Mouse (Mus musculus) gastrocnemius, postnatal 36 days (tissue): Measurements from ENCODE around the gene Ina. TPM values are rescaled to one million over a fixed set of nuclear protein-coding genes. Genes with fewer than 3 reads are reported as not detected.
"Not testable (repeated sequence)": the region's sequence is repeated elsewhere in the genome, so short reads cannot be mapped to it uniquely, and the experiment has no call there.

Experiments used
- DNase-seq, 2 experiments: peaks; one replicate each; pipeline ENCODE4 v3.0.0; 2022
- intact Hi-C: fragments of 180-260 bp; cut with DNase I; formaldehyde crosslinking; loops from one replicate; pipeline ENCODE4 v1.15.1; 2025
- total RNA-seq, 2 experiments: library from RNA; stranded (reverse); gene quantifications; 2 replicates each; pipeline ENCODE4 v1.2.3; 2021

Gene Ina
- total RNA-seq, 2 experiments from 2014 or later = not detected

DNA sequence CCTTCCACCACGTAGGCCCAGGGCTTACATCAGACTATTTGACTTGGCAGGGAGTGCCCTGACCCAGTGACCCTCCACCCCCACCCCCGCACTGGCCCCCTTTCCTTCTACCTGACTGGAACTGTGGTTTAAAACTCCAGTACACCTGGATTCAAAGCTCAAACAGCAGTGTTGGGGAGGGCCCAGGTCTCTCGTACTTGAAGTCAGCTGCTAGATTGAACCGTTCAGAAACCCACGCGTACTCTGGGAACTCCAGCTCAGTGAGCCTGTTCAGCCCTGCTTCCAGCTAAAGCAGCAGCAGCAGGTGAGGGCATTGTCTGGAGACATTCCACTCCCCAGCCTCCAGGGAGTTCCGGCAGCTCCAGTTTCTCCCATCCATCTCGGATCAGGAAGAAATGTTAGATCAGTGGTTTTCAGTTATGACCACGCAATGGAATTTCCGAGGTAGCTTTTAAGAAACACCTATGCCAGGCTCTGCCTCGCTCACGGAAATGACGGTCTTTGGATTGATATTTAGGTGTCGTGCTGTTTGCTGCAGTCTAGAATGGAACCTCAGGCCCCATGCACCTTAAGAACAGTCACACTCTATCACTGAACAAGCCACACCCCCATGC is 31.0 kb upstream of the Ina start:
- no peak for DNase-seq
- intact Hi-C loops = no loop called here

DNA sequence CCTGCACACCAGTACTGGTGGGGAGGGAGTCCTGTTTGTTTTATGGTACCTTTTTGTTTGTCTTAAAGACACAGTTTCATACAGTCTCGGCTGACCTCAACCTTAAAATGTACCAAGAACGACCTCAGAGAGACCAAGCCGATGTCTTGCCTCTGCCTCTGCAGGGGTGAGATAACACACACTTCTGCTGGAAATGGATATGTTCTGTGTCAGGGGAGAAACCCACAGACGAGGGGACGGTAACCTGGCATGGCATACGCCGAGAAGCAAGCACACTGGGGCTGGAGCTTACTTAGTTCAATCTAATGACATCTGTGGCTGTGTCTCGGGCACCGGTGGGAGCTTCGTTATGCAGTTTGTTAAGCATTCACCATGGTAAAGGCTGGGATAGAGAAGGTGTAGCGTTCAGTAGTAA is 30.5 kb upstream of the Ina start:
- intact Hi-C loops = no loop called here
- DNase-seq = no peak

DNA sequence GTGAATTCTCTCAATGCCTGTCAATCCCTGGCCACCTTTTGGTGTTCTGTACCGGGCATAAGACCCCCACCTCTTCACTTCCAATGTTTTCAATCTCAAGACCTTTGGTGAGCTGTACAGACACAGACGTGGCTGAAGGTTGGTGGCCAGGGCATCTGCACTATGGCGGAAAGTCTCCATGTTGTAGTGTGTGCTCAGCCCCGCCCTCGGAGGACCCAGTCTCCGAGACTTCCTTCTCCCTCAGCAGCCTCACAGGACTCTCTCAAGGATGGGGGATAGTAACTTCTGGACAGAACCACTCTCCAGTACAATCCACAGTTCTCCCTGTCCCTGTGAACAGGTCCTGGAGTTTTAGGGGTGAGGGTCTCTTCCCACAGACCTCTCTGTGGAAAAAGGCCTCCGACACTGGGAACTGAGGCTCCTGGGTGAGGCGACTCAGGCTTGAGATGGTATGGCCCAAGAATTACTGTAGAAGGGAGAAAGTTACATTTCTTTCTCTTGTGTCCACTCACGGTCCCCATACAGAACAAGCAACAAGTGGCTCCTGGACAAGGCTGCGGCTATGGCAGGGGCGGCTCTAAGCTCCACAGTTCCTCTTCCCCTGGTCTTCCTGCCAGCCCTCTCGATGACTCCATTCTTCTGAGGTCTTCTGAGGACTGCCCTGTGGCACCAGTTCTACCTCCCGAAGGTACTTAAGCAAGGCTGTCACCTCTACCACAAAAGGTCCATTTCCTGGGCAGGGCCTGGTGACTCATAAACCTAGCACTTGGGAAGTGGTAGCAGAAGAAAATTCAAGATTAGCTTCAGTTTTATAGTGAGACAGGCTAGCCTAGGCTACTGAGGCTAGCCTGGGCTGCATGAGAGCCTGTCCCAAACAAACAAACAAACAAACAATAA is 29.5 kb upstream of the Ina start:
- no peak for DNase-seq
- intact Hi-C loops = no loop called here

DNA sequence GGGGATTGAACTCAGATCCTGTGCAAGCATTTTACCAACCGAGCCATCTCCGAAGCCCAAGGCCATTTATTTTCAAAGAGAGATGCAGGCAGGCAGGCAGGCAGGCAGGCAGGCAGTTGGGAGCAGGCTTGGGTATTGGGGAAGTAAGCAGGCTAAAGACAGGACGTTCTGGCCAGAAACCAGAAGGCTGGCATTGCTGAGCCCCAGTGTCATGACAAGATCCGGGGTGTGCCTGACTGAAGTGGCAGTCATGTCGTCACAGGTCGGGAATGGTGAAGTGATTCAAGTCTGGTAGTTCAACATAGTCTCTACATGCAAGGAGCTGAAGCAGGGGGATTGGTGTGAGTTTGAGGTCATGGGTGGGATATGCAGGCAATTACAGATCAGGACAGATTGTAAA is 26.9 kb upstream of the Ina start:
- DNase-seq = no peak
- intact Hi-C loops = no loop called here

DNA sequence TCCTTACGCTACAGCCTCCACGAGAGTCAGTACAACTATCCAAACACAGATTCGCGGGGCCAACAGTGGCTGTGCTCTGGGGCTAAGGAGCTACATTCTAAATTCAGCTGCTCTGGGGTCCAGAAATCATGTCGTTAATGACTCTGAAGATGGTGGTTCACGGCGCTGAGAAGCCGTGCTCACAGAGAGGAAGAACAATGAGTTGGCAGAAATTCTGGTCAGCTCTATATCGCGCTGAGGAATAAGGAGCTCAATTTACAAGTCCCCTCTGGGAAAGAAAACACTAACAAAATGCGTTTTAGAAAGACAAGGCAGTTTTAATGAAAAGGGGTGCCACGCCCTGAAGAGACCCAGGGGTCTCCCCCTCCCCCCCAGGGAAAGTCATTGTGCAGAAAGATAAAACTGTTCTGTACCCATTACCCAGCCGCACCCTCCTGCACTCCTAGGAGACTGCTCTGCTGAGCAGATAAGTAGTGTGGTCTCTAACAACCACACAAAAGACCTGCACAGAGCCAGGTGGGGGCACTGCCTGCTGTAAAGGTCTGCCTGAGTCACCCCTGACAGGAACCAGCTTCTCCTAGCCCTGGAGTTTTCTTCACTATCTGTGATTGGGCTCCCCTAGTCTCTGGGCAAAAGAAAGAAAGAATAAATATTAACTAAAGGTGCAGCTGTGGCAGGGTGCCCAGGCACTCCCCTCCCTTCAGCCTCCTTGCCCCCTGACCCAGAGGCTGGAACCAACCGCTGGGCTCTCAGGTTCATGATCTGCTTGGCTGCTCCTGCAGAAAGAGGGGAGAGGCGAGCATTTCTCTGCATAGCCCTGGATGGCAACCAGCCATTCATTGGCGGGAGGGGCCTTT is 26.0 kb upstream of the Ina start:
- intact Hi-C loops = no loop called here
- no peak for DNase-seq

DNA sequence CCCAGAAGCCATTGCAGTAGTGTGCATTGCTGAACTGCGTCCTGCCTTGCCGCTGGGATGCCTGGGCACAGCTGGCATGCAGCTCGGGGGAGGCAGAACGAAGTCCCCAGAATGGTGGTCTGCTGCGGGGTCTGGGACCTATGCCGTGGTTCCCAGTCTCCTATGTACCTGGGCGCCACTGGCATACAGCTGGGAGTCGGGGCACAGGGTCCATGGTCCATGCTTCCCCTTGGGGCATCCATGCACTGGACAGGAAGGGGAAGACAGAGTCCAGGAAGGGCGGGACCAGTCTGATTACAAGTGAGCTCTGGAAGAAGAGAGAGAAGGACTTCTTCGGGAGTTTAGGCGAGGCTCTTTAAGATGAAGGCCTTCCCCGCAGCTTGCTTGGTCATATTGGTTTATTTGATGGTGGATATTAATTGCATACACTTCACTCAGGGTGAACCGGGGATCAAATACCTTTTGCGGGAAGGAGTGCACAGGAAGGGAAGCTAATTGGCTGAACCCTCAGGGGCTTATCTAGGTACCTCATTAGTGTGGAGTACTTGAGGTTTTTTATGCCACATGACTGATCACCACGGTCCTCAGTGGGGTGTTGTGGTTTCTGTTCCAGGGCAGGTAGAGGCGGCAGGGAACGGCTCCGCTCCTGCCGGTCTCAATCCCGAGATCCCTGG is 24.9 kb upstream of the Ina start:
- DNase-seq = no peak
- intact Hi-C loops = loop anchor here (5.0 kb wide), 1 partner anchor 227 kb away; the partner anchor contains the start of gene Cnnm2

DNA sequence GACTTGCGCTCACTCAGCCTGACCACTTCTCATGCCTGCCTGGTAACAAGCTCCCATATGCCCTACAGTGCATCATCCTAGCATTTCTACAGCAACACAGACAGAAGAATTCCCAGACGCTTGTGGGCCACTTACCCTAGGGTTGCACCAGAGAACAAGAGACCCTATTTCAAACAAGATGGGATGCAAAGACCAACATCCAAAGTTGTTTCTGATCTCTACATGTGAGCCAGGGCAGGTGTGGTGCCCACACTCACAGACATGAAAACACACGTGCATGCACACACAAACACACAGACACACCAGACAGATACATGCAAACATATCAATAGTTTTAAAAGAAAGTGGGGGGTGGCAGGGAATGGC is 24.4 kb upstream of the Ina start:
- no peak for DNase-seq
- intact Hi-C loops = loop anchor here (5.0 kb wide), 1 partner anchor 228 kb away; the partner anchor contains the start of gene Cnnm2

DNA sequence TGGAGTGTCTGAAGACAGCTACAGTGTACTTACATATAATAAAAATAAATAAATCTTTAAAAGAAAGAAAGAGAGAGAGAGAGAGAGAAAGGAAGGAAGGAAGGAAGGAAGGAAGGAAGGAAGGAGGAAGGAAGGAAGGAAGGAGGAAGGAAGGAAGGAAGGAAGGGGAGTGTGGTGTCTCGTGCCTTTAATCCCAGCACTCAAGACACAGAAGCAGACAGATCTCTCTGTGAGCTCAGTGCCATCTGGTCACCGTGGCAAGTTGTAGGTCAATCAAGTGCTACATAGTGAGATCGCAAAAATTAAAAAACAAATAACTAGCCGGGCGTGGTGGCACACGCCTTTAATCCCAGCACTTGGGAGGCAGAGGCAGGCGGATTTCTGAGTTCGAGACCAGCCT is 23.9 kb upstream of the Ina start:
- DNase-seq = not testable (repeated sequence)

DNA sequence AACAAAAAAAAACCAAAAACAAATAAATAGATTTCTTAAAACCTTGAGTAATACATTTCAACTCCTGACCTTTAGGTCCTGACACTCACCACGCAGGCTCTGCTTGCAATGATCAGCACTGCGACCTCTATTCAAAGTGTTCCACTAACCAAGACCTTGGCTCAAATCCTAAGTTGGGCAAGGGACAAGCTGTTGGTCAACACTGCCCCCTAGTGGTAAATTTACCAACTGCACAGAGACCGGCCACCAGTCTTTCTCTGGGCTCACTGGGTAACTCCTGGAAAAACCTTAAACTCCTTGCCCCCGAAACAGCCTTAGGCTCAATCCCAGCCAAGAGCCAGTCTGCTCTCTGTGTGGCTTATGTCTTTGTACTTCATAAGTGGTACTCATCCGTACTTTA is 23.4 kb upstream of the Ina start:
- peak; percentile 76 for DNase-seq

More for the DNA sequence above, 23.9 kb upstream of the Ina start:
- intact Hi-C loops = loop anchor here (1.0 to 5.0 kb wide), 2 partner anchors 114 to 228 kb away; partner anchors contain the start of gene Cnnm2

DNA sequence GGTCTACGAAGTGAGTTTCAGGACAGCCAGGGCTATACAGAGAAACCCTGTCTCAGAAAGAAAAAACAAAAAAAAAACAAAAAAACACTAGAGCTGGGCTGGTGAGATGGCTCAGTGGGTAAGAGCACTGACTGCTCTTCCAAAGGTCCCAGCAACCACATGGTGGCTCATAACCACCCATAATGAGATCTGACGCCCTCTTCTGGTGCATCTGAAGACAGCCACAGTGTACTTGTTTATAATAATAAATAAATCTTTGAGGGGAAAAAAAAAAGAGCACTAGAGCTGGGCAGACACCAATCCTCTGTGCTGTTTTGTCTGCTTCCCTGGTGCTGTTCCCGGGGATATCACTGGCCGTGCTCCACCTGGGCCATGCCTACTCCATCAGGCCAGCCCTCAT is 22.2 kb upstream of the Ina start:
- not testable (repeated sequence) for DNase-seq
- intact Hi-C loops = loop anchor here (5.0 kb wide), 1 partner anchor 230 kb away; the partner anchor contains the start of gene Cnnm2

More for the DNA sequence above, 23.4 kb upstream of the Ina start:
- intact Hi-C loops = loop anchor here (1.0 to 5.0 kb wide), 2 partner anchors 115 to 229 kb away; partner anchors contain the start of gene Cnnm2

DNA sequence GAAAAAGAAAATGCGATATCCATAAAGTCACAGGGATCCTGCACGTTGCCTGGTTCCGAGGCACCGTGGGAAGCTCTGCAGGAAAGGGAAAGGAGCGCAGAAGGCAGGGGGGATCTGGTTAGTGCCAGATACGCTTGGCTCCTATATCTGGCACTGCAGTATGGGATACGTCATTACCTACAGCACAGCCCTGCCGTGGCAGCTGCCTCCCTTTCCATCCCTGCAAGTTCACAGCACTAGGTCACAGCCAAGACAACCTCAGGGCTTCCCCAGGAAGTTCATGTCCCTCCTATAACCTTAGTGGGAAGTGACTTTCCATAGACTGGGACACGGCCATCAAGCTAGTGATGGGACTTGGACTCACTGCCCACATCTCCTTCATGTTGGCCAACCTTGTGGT is 18.4 kb upstream of the Ina start:
- intact Hi-C loops = no loop called here
- no peak for DNase-seq

DNA sequence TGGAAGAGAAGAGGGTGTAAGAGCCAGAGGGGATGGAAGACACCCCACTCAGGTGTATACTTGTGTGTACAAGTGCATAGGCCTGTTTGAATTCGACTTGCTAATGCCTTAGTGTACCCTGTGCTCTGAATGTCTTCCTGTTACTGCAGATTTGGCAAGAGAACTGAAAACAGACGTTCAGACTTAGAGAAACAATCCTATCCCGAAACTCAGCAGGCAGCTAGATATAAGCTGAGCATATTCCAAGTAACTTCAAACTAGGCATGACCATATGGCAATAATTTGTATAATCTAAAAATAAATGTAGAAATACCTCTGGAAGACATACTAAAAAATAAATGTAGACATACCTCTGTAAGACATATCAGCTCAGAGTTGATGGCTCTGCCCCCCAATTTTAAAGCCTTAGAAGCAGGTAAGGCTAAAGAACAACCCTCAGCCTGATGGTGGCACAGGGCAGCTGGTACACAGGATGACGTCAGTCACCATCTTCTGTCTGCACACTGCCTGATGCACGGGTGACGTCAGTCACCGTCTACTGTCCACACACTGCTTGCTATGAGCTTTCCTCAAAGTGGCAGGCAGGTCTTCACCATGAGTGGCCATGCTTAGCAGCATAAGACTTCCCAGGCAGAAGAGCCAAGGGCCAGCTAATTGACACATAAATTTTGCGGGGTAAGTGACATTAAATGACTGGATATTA is 16.2 kb upstream of the Ina start:
- DNase-seq = no peak
- intact Hi-C loops = no loop called here

DNA sequence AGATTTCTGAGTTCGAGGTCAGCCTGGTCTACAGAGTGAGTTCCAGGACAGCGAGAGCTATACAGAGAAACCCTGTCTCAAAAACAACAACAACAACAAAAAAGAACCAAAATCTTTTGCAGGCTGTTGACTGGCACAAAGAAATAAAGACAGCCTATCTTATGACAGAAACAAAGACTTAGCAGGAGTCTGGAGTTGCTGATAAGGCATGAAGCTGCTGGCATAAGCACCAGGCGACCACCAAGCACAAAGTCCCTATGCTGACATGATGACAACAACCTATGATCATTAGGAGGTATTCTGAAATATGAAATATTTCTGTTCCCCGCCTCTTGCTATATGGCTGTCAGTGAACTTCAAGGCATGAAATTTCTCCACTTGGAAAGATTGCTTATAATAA is 15.5 kb upstream of the Ina start:
- intact Hi-C loops = no loop called here
- DNase-seq = no peak

DNA sequence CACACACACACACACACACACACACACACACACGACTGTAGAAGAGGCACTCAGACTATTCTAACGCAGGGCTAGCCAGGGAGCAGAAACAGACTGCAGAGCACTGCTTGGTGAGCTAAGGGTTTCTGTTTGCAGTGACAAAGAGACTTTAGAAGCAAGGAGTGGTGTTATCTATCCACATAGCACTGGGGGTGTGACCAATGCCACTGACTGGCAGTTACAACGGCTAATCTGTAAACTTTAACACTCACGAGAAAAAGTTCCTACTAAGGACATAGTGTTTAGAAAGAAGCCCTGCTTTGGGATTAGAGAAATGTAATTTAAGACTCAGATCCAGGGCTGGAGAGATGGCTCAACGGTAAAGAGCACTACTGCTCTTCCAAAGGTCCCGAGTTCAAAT is 14.7 kb upstream of the Ina start:
- no peak for DNase-seq
- intact Hi-C loops = no loop called here

DNA sequence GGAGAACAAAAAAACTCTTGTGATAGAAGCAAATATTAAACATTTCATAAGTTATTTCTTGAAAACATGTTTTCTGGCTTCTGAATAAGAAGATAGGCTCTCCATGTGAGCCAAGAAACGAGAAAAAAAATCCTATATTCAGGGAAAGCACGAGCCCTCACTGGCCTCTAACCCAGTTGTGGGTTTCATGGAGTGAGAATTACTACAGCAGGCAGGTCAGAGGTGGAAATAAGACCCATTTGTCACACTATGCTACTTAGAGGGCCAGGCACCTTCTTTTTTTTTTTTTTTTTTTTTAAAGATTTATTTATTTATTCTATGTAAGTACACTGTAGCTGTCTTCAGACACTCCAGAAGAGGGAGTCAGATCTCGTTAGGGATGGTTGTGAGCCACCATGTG is 14.1 kb upstream of the Ina start:
- DNase-seq, intact Hi-C loops: not testable (repeated sequence)

DNA sequence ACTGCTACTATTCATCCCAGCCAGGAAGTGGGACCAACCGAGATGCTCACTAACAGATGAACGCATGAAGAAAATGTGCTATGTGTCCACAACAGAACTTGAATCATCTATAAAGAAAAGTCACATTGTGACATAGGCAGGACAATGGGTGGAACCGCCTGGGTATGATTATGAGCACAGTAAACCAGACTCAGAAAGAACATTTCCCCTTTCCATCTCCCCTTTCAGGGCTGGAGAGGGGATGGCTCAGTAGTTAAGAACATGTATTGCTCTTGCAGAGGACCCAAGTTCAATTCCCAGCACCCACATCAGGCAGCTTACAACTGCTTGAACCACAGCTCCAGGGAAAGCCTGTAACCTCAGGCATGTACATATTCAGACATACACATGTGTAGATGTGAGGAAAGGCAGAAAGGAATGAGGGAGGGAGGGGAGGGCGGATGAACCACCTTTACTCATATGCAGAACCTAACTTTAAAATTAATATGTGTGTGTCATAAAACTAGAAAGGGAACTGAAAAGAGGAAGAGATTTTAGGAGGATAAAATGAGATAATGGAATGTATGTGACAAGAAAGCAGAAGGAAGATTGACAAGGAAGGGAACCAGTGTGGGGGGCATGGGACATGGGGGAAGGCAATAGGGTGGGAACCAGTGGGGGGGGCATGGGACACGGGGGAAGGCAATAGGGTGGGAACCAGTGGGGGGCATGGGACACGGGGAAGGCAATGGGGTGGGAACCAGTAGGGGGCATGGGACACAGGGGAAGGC is 10.6 kb upstream of the Ina start:
- intact Hi-C loops = no loop called here
- no peak for DNase-seq

DNA sequence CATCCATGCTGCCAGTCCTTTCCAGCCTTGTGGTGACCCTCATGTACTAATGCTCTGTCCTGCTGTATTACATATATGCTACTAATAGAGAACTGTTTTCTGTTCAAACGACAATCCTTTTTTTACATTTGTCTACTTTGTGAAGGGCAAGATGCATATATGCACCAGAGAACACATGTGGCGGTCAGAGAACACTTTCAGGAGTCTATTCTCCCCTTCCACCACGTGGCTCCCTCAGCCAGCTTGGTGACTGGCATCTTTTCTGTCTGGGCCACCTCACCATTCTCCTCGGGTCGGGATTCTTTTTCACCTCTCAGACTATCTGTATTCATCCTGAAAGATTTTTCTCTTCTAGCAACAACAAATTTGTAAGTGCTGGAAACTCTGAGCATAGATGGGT is 8.6 kb upstream of the Ina start:
- no peak for DNase-seq
- intact Hi-C loops = no loop called here

DNA sequence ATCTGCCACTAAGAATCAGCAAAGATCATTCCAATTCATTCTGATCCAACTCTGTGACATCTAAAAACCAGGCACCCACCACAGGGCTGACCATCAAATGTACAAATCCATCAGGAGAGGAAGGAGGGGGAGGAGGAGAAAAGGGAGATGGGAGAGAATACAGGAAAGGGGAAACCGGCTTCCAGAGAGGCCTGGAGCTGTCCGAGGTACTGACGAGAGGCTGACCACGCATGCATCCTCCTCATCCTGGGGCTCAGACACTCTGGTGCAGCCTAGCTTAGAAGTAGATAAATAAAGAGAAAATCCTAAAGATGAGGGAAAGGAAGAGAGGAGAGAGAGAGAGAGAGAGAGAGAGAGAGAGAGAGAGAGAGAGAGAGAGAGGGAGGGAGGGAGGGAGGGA is 8.2 kb upstream of the Ina start:
- peak in 1 of 2 experiments; percentile 24 for DNase-seq
- intact Hi-C loops = no loop called here

DNA sequence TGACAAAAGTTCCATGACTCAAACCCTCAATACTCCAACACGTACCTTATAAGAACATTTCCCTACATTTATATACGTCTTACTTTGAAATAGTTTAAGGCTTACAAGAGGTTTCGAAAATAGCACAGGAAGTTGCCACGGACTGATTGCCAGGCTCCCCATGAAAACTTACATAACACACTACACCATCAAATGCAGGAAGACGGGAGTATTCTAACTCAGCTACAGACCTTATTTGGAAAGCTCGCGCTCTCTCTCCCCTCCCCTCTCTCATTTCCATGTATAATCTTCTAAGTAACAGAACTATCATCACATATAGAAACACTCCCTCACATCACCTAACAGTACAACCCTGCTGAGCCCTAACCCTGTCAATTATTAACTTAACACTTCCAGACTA is 5.1 kb upstream of the Ina start:
- intact Hi-C loops = no loop called here
- no peak for DNase-seq
